Mouse (Mus musculus) kidney, adult 9 months (tissue): Measurements from ENCODE around the gene Eif6.
"Not testable (repeated sequence)": the region's sequence is repeated elsewhere in the genome, so short reads cannot be mapped to it uniquely, and the experiment has no call there.

ENCODE experiments used
- DNase-seq: peaks from one replicate; pipeline ENCODE4 v3.0.0; 2022

Gene Eif6

DNA sequence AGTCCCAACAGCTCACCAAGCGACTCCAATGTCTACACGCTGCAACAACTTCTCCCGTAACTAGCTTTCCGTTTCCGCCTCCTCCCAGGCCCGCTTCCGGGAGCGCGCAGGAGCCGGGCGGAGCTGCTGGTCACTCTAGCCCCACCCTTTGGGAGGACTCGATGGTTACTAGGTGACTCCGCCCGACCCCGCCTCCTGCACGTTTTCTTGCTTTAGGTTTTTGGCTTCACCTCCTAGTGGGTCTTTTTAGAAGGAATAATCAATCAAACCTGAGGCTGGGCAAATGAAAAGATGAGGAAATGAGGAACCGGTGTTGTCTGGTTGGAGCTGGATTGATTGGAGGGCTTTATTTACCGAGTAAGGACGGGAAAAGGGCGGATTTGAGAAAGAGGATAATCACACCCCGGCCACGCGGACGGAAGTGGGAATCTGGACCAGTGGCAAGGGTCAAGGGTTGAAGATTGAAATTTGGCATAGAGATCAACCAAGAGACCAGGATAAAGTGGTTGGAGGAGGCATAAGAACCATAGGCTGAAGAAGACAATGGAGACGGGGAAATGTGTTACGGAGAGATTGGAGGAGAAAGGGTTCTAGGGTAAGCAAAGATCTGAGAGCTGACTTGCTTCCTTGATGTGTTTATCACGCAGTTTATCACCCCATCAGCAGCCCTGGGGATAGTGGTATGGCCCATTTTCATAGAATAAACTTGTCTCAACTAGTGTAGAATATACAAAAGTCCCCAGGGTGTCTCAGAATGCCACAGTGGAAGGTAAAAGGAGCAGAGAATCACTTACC is at the start of gene Eif6:
Gene Eif6 (minus strand): TSS at position 296 of the 795 bp plus-strand sequence.
- peak; percentile 93 for DNase-seq

DNA sequence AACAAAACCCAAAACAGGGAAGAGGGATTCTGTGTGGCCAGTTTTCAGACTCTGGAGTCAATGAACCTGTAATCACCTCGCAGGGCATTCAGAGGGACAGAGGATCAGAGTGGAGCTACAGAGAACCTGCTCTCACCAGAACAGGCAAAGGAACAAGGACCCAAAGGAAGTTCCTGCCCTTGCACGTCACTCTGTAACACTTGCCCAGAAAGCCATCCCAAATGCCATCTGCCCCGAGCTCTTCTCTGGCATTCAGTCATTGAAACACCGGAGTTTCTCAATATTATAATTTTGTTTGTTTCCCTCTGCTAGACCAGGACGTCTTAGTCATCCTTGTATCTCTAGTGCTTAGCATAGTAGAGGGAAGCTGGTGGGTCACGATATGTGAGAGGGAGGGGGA is 46.9 kb upstream of the Eif6 start:
- no peak for DNase-seq

DNA sequence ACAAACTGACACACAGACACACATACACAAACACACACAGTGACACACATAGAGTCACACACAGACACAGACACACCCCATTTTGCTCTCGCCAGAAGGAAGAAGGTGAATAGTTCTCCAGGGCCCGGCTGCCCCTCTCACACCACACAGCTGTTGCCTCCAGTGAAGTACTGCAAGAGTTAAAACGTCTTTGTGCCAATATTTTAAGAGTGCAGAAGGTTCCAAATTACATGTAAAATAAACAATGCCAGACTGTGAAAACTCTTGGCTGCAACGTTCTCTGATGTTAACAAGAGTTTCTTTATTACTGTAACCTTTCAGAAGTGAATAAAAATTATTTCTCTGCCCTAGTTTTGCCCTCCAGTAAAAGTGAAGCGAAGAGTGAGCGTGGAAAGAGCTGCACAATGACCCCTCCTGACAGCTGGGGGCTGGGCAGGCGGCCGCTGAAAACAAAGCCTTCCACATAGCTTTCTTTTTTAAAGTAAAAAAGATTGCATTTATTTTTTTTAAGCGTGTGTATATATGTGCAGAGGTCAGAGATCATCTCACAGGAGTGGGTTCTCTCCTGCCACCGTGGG is 46.3 kb upstream of the Eif6 start:
- no peak for DNase-seq

DNA sequence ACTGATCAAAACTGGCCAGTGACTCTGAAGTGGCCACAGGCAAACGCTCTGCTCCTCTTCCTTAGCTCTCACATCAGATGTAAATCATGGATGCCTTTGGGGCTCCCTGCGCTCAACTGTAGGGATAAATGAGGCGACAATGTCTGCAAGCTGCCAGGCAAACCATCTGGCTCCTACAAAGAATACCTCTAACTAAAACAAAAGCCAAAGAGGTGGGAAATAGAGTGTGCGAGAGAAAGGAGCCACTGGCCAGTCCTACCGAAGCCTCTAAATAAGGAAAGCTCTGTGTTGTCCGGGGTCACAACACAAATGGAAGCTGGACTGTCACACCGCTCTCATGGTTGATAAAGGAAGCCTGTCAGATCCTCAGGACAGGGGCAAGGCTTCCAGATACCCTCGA is 45.8 kb upstream of the Eif6 start:
- DNase-seq: no peak

GRCm38 (mm10) chr2:155869772-155870171 is 43.0 kb upstream of the Eif6 start:
- DNase-seq: no peak

DNA sequence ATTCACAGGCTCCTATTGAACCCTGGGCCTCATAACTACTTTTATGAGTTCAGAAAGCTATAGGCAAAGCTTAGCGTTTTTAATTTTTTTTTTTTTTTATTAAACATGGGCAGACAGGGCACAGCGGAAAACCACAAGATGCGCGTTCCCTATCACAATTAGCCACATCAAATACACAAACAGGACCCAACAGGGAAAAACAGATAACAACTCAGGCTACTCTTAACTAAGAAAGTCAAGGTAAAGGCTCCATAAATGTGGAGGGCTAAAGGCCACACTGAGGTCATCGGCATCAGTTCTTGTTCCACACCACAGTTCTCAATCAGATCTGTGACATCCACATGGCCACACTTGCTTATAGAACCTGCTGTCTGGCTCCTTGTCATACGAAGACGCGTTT is 41.6 kb upstream of the Eif6 start:
- no peak for DNase-seq

DNA sequence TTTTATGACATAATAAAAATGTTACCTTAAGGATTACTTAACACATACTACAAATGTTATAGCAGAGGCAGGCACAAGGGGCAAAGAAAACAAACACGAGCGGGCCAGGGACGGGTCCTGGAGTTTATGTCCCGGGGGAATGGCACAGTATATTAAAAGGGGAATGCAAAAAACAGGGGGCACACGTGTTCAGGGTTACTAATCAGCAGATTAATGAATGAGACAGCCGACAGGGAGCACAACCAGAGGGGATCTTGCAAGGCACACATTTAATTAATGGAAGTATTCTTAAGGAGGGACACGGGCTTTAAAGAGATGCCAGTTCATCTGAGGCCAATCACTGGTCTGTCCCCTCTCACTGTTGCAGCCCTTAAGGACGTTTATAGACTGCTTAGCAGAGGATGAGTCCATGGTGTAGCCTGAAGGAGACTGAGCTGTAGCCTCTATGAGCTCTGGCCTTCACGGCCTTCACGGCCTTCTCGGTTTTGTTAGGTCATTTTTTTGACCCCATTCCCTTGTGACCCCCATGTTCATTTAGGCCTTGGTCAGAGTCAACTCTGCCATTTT is 36.7 kb upstream of the Eif6 start:
- DNase-seq: no peak

DNA sequence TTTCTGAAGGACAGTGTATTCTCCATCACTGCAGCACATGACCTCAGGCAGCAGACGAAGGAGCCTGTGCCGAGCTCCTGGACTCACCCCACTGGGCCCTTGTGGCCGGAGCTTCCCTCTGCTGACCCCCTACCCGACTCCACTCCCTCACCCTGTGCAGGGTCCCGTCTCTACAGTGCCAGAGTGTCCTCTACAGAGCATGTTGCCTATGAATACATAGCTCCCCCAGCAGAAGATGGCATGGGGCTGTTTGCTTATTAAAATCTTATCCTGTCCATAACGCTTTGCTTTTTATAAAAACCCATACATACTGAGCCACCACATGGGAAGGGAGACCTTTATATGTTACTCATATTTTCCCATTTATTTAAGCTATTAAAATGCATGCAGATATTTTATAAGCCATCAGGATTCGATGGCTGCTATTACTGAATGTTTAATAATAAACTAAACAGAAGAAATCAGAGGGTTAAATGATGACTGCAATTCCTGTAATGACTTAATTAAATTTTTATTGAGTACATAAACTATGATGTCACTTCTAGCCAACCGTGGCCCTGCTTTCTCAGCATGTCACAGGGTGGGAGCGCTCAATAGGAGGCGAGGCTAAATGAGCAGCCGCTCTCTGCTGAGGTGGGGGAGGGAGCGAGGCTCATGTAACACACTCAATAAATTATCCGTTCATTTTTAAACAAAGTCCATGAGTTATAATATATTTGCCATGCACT is 36.0 kb upstream of the Eif6 start:
- DNase-seq: no peak

DNA sequence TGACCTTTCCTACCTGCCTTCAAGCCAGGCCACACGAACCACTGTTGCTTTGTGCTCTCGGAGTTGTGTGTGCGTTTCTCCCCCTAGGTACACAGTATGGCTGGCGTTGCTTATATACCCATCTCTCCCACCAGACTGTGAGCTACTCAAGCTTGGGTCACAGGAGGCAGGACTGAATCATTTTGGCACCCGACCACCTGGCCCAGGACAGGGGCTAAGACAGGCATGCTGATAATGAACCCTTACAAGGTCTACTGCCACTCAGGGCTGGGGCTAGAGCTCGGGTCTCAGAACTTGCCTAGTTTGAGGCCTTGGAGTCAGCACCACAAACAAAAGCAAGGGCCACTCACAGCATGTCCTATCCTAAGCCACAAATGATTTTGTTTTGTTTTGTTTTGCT is 34.9 kb upstream of the Eif6 start:
- no peak for DNase-seq

DNA sequence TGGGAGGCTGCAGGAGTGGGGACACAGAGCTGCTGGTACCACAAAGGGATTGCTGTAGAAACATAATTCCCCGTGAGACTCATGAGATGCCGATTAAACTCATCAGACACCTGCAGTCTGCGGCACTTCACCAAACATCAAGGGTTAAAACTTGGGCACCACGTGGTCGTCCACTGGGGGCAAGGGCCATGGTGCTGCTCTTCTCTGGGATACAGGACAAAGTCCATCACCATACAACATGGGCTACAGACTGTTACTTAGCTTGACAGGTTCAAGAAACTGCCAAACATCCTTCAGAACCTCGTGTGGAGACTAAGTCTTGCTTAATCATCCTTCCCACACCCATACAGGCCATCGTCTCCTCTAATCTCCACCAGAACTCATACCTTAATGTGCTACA is 33.4 kb upstream of the Eif6 start:
- DNase-seq: peak; percentile 76

GRCm38 (mm10) chr2:155852536-155852935 is 25.8 kb upstream of the Eif6 start:
- no peak for DNase-seq

GRCm38 (mm10) chr2:155850120-155850519 is 23.4 kb upstream of the Eif6 start:
- no peak for DNase-seq

DNA sequence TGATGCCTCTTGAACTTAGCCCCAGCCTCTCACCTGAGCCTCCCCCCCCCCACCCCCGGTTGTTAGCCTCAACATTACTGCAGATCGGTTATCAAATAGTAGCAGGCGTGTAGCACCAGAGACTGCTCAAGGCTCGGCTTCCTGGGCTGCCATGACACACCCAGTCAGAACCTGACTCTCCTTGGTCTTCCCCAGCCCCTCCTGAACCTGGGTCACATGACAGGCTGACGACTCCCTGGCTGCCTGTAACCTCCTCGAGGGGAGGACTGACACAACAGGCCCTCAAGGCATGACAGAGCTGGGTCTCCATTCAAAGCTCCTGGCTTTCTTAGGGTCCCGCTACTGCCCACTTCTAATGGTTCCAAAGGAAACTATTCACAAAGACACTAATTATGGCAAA is 22.7 kb upstream of the Eif6 start:
- DNase-seq: no peak

DNA sequence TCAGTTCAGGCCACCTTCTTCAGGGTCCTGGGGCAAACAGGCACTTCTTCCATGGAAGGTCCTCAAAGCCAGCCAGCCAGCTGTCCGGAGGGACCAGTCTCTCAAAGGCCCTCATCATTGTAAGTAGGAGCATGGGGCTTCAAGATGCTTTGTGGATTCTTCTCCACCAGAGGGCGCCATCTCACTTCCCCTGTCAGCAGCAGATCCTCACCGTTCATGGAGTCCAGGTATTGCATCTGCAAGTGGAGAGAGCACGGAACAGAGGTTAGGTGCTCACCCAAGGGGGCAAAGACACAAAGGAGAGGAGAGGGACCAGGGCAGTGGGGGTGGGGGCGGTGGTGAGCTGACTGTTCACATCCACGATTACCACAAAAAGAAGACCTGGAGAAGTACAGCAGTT is 21.6 kb upstream of the Eif6 start:
- peak; percentile 85 for DNase-seq

- no peak for DNase-seq
Observed at GRCm38 (mm10) chr2:155846930-155847329, 20.2 kb upstream of the Eif6 start.

- no peak for DNase-seq
Observed at GRCm38 (mm10) chr2:155838961-155839360, 12.2 kb upstream of the Eif6 start.

- DNase-seq: no peak
Observed at GRCm38 (mm10) chr2:155837961-155838360, 11.2 kb upstream of the Eif6 start.

GRCm38 (mm10) chr2:155834732-155835131 is 8.0 kb upstream of the Eif6 start, which contains the start of gene Fam83c:
Fam83c (minus strand) TSS chr2:155834854.
- DNase-seq: no peak

DNA sequence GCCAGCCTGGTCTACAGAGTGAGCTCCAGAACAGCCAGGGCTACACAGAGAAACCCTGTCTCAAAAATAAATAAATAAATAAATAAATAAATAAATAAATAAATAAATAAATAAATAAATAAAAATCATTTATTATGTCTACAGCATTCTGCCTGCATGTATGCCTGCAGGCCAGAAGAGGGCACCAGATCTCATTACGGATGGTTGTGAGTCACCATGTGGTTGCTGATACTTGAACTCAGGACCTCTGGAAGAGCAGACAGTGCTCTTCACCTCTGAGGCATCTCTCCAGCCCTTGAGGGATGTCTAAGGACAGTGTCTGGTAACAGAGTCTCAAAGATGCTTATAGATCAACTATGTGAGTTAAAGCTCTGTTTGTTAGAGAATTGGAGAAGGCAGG is 5.4 kb upstream of the Eif6 start:
- not testable (repeated sequence) for DNase-seq

GRCm38 (mm10) chr2:155831302-155831701 is 4.6 kb upstream of the Eif6 start:
- no peak for DNase-seq

- DNase-seq: no peak
Observed at GRCm38 (mm10) chr2:155830841-155831240, 4.1 kb upstream of the Eif6 start.

GRCm38 (mm10) chr2:155825904-155826629 is 658 bp downstream of the Eif6 start:
- DNase-seq: peak; percentile 39

GRCm38 (mm10) chr2:155823722-155824121 is 3.0 kb downstream of the Eif6 start:
- no peak for DNase-seq
